Mouse (Mus musculus): ENCODE measurements around the gene Pcyt2. TPM values are rescaled to one million over a fixed set of nuclear protein-coding genes. Genes with fewer than 3 reads are reported as not detected.

The Pcyt2 gene
- total and polyA plus RNA-seq, 2 experiments = 494 to 1,652 TPM

- H3K79me2 ChIP-seq (ENCODE audit: control insufficient read depth, insufficient read depth, low read length) = peaks cover 7% of the 10 kb centered on the region; the same call in 1 of the 2 replicates
- no peak for TF ChIP-seq CTCF (IDR thresholded peaks at IDR 0.05; ENCODE audit: low read depth, low read length)
- no peak for TF ChIP-seq POLR2A (IDR thresholded peaks at IDR 0.05; ENCODE audit: extremely low read depth, insufficient read depth, low read length)
- no peaks in the 10 kb centered on the region for H3K36me3 ChIP-seq (ENCODE audit: control insufficient read depth, insufficient read depth, low read length)
- H3K9ac ChIP-seq (ENCODE audit: low read depth, low read length) = peak overlapping the region; percentile 48
- H3K4me1 ChIP-seq (ENCODE audit: control insufficient read depth, insufficient read depth, low read length) = peaks cover 37% of the 10 kb centered on the region
- H3K27ac ChIP-seq (replicated peaks; ENCODE audit: insufficient read depth, low read depth, low read length) = peak overlapping the region; percentile 90
- H3K4me3 ChIP-seq (ENCODE audit: insufficient read depth, low read depth, low read length) = peak overlapping the region; percentile 64
- no peaks in the 10 kb centered on the region for H3K27me3 ChIP-seq (ENCODE audit: control insufficient read depth, insufficient read depth, low read length)
- DNase-seq (ENCODE audit: extremely low read depth, low read depth, low spot score) = peak; percentile 51
- 31% methylated on average over 23 of the region's 23 CpGs for WGBS
Measured at GRCm38 (mm10) chr11:120628601-120629340, 11.0 kb upstream of the Pcyt2 start.

DNA sequence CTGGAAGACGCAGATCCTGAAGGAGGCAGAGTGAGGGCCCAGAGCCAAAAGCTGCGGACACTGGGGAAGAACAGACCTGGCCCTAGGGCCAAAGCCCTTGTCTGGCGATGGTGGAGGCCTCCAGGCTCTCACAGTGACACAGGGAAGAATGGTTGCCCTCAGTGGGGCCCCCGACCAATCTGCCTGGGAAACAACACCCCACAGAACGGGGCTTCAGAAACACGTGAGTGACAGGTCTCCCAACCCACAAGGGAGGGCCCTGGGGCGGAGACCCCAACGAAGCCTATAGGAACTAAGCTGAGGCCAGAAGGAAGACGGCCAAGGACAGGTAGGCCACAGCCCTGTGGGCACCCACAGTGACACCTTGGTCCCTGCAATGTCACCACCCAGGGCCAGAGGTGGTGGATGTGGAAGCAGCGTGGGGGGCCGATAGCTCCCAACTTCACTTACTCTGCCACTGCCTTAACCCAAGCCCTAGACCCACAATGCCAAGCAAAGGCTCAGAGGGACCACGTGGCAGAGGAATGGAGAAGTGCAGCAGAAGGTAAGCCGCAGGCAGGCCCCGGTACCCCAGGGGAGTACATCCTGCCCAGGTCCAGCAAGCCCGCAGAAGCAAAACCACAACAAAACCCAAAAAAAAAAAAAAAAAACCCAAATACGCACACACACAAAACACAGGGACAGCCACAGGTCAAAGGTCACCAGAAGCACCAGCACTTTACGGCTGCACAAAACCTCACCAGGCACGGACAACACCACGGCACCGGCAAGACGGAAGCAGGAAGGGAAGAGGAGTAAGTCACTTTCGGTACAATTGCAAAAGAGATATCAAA is 9.9 kb upstream of the Pcyt2 start:
- H3K4me3 ChIP-seq (ENCODE audit: insufficient read depth, low read depth, low read length) = no peak overlapping the region; the same call in 1 of the 2 replicates
- H3K9ac ChIP-seq (ENCODE audit: low read depth, low read length) = peak overlapping the region; percentile 48
- 41% methylated on average over 22 of the region's 22 CpGs for WGBS
- peak overlapping the region; percentile 32 for H3K27ac ChIP-seq (replicated peaks; ENCODE audit: insufficient read depth, low read depth, low read length)
- peak; percentile 77 for DNase-seq (ENCODE audit: extremely low read depth, low read depth, low spot score)
- peaks cover 8% of the 10 kb centered on the region; the same call in 1 of the 2 replicates for H3K36me3 ChIP-seq (ENCODE audit: control insufficient read depth, insufficient read depth, low read length)
- H3K27me3 ChIP-seq (ENCODE audit: control insufficient read depth, insufficient read depth, low read length) = no peaks in the 10 kb centered on the region
- peaks cover 11% of the 10 kb centered on the region; the same call in 1 of the 2 replicates for H3K79me2 ChIP-seq (ENCODE audit: control insufficient read depth, insufficient read depth, low read length)
- peaks cover 41% of the 10 kb centered on the region for H3K4me1 ChIP-seq (ENCODE audit: control insufficient read depth, insufficient read depth, low read length)
- TF ChIP-seq POLR2A (IDR thresholded peaks at IDR 0.05; ENCODE audit: extremely low read depth, insufficient read depth, low read length) = no peak
- no peak for TF ChIP-seq CTCF (IDR thresholded peaks at IDR 0.05; ENCODE audit: low read depth, low read length)

GRCm38 (mm10) chr11:120626785-120627467 is 9.2 kb upstream of the Pcyt2 start:
- Histone ChIP-seq H3K9ac (ENCODE audit: low read depth, low read length) (peak overlapping the region; percentile 48; the same call in 1 of the 2 replicates), H3K4me1 (ENCODE audit: control insufficient read depth, insufficient read depth, low read length) (peaks cover 38% of the 10 kb centered on the region), H3K27ac (replicated peaks; ENCODE audit: insufficient read depth, low read depth, low read length) (no peak overlapping the region; the same call in none of the 2 replicates), H3K27me3 (ENCODE audit: control insufficient read depth, insufficient read depth, low read length) (no peaks in the 10 kb centered on the region), H3K4me3 (ENCODE audit: insufficient read depth, low read depth, low read length) (no peak overlapping the region), H3K79me2 (ENCODE audit: control insufficient read depth, insufficient read depth, low read length) (peaks cover 12% of the 10 kb centered on the region; the same call in 1 of the 2 replicates), H3K36me3 (ENCODE audit: control insufficient read depth, insufficient read depth, low read length) (peaks cover 14% of the 10 kb centered on the region; the same call in 1 of the 2 replicates)
- 75% methylated on average over 11 of the region's 11 CpGs for WGBS
- no peak for DNase-seq (ENCODE audit: extremely low read depth, low read depth, low spot score)
- TF ChIP-seq CTCF (IDR thresholded peaks at IDR 0.05; ENCODE audit: low read depth, low read length) (no peak), POLR2A (IDR thresholded peaks at IDR 0.05; ENCODE audit: extremely low read depth, insufficient read depth, low read length) (no peak)

DNA sequence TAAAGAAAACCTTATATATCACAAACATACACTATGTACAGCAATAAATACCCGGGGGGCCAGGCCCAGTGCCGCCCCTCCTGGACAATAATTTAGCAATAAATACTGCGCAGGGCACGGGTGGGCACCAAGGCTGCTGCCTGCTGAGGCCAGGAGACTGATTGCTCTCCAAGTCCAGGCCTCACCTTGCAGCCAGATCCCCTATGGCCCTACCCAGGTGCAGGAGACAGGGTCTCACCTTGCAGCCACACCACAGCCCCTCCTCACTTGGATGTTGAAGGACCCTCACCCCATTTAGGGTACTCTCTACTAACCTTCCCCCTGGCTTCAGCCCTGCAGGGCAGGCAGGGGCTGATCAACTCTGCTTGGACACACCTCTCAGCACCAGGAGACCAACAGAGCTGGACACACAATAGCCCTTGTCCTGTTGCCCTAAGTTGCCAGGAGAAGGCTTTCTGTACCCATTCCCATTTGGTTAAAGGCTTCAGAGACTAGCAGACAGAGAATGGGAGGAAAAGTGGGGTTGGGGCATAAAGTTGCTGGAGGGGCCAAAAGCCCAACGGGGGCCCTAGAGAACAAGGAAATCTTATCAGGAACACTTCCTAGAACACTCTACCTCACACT is 7.5 kb upstream of the Pcyt2 start, which contains the start of gene Sirt7:
Gene Sirt7 (minus strand): TSS at position 89 of the 624 bp plus-strand sequence.
- Histone ChIP-seq H3K27ac (replicated peaks; ENCODE audit: insufficient read depth, low read depth, low read length) (peak within 1 kb of the TSS; percentile 83), H3K79me2 (ENCODE audit: control insufficient read depth, insufficient read depth, low read length) (peaks cover 12% of the 10 kb centered on the region; the same call in 1 of the 2 replicates), H3K4me3 (ENCODE audit: insufficient read depth, low read depth, low read length) (peak within 1 kb of the TSS; percentile 85), H3K4me1 (ENCODE audit: control insufficient read depth, insufficient read depth, low read length) (peaks cover 30% of the 10 kb centered on the region), H3K9ac (ENCODE audit: low read depth, low read length) (peak within 1 kb of the TSS; percentile 89), H3K36me3 (ENCODE audit: control insufficient read depth, insufficient read depth, low read length) (peaks cover 19% of the 10 kb centered on the region; the same call in 1 of the 2 replicates), H3K27me3 (ENCODE audit: control insufficient read depth, insufficient read depth, low read length) (no peaks in the 10 kb centered on the region)
- no peak for TF ChIP-seq CTCF (IDR thresholded peaks at IDR 0.05; ENCODE audit: low read depth, low read length)
- no peak for TF ChIP-seq POLR2A (IDR thresholded peaks at IDR 0.05; ENCODE audit: extremely low read depth, insufficient read depth, low read length)
- peak; percentile 39 for DNase-seq (ENCODE audit: extremely low read depth, low read depth, low spot score)
- WGBS = 13% methylated on average over 5 of the region's 5 CpGs

DNA sequence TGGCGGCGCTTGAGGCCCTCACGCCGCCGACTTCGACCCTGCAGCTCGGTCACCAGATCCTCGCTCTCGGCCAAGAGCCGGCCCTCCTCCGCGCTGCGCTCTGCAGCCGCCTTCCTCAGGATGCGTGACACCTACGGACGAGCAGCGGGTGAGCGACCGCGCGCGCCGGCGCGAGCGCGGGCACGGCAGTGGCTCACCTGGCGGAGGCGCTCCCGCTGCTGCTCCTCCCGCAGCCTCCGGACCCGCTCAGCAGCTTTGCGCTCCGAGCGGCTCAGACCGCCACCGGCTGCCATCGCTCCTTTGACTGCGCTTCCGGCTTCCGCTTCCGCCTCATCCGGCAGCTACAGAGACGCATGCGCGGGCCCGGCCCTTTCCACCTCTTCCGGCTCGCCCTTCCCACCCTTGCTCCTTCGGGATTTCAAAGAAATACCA is 7.0 kb upstream of the Pcyt2 start:
- Histone ChIP-seq H3K36me3 (ENCODE audit: control insufficient read depth, insufficient read depth, low read length) (peaks cover 21% of the 10 kb centered on the region; the same call in 1 of the 2 replicates), H3K4me1 (ENCODE audit: control insufficient read depth, insufficient read depth, low read length) (peaks cover 30% of the 10 kb centered on the region), H3K27ac (replicated peaks; ENCODE audit: insufficient read depth, low read depth, low read length) (peak overlapping the region; percentile 83), H3K9ac (ENCODE audit: low read depth, low read length) (peak overlapping the region; percentile 89), H3K4me3 (ENCODE audit: insufficient read depth, low read depth, low read length) (peak overlapping the region; percentile 85), H3K79me2 (ENCODE audit: control insufficient read depth, insufficient read depth, low read length) (peaks cover 12% of the 10 kb centered on the region; the same call in 1 of the 2 replicates), H3K27me3 (ENCODE audit: control insufficient read depth, insufficient read depth, low read length) (no peaks in the 10 kb centered on the region)
- DNase-seq (ENCODE audit: extremely low read depth, low read depth, low spot score) = peak; percentile 67
- under 1% methylated on average over 52 of the region's 53 CpGs for WGBS
- peak; percentile 82 for TF ChIP-seq POLR2A (IDR thresholded peaks at IDR 0.05; ENCODE audit: extremely low read depth, insufficient read depth, low read length)
- TF ChIP-seq CTCF (IDR thresholded peaks at IDR 0.05; ENCODE audit: low read depth, low read length) = no peak
